Mouse (Mus musculus) heart, embryonic 11.5 days (tissue): Measurements from ENCODE around the gene Gm10392. TPM values are rescaled to one million over a fixed set of nuclear protein-coding genes. Genes with fewer than 3 reads are reported as not detected.

ENCODE experiments used
- ATAC-seq: fragments of 200-750 bp; cut with Nextera tagmentation; replicated peaks from 2 replicates; pipeline ENCODE4 v1.8.0; 2017; ENCODE audit warnings: moderate library complexity; ENCODE audit not compliant: insufficient number of reproducible peaks, low FRiP score, low TSS enrichment
- H3K27ac ChIP-seq: fragments of 300-500 bp; sonication (generic); 2 replicates; pipeline ENCODE4 v1.5.1; 2014; ENCODE audit warnings: mild to moderate bottlenecking, low read depth, low read length
- H3K27me3 ChIP-seq: fragments of 300-500 bp; sonication (generic); 2 replicates; pipeline ENCODE4 v1.6.1; 2014; ENCODE audit warnings: mild to moderate bottlenecking, low read length, mixed read lengths; ENCODE audit not compliant: control insufficient read depth, insufficient read depth
- H3K36me3 ChIP-seq: fragments of 300-500 bp; sonication (generic); 2 replicates; pipeline ENCODE4 v1.6.1; 2014; ENCODE audit warnings: mild to moderate bottlenecking, low read length, moderate library complexity, mixed read lengths; ENCODE audit not compliant: control insufficient read depth, insufficient read depth
- H3K4me1 ChIP-seq: fragments of 300-500 bp; sonication (generic); 2 replicates; pipeline ENCODE4 v1.6.1; 2014; ENCODE audit warnings: low read length; ENCODE audit not compliant: control insufficient read depth, insufficient read depth
- H3K4me2 ChIP-seq: fragments of 300-500 bp; sonication (generic); 2 replicates; pipeline ENCODE4 v1.6.1; 2014; ENCODE audit warnings: mild to moderate bottlenecking, moderate library complexity
- H3K4me3 ChIP-seq: fragments of 300-500 bp; sonication (generic); 2 replicates; pipeline ENCODE4 v1.5.1; 2014; ENCODE audit warnings: low read depth, low read length
- H3K9ac ChIP-seq: fragments of 300-500 bp; sonication (generic); 2 replicates; pipeline ENCODE4 v1.6.1; 2014; ENCODE audit warnings: mild to moderate bottlenecking, low read depth, low read length, moderate library complexity
- H3K9me3 ChIP-seq: fragments of 300-500 bp; sonication (generic); replicated peaks from 2 replicates; pipeline ENCODE4 v1.6.1; 2016; ENCODE audit warnings: low read length; ENCODE audit not compliant: control insufficient read depth
- WGBS: fragments of 180-500 bp; shearing (Covaris S2); extraction: QIAGEN DNeasy Blood & Tissue Kit; methylation state at CpG from one replicate; pipeline ENCODE4 v1.1.7; 2014; ENCODE audit not compliant: insufficient replicate concordance; 5-methylcytosine and 5-hydroxymethylcytosine counted together
- polyA plus RNA-seq: library from polyadenylated mRNA; unstranded; fragments of >200 nt; fragmentation: Nextera tagmentation; extraction: Ambion mirVana; gene quantifications from 2 replicates; pipeline ENCODE4 v1.2.1, GENCODE M21; 2014

The Gm10392 gene
- polyA plus RNA-seq, 1 experiment from 2014 or later: 0.13 TPM

GRCm38 (mm10) chr11:77495507-77495906 lies 23.5 kb downstream of the Gm10392 start:
- H3K4me2 ChIP-seq: peak overlapping the region; percentile 85; the same call in 1 of the 2 replicates
- ATAC-seq: no peak
- peaks cover 7% of the 10 kb centered on the region for H3K36me3 ChIP-seq
- no peak overlapping the region for H3K4me3 ChIP-seq
- H3K9ac ChIP-seq: no peak overlapping the region
- H3K27me3 ChIP-seq: no peaks in the 10 kb centered on the region
- no peak overlapping the region for H3K27ac ChIP-seq
- no peaks in the 10 kb centered on the region for H3K9me3 ChIP-seq
- peaks cover 57% of the 10 kb centered on the region for H3K4me1 ChIP-seq

GRCm38 (mm10) chr11:77494782-77495181 lies 24.2 kb downstream of the Gm10392 start:
- ATAC-seq: no peak
- Histone ChIP-seq H3K9me3 (no peaks in the 10 kb centered on the region), H3K27me3 (no peaks in the 10 kb centered on the region), H3K4me1 (peaks cover 63% of the 10 kb centered on the region), H3K27ac (0 out of 2 replicates have a peak overlapping the region, but pooled peaks have one; percentile 18), H3K4me3 (peak overlapping the region; percentile 97), H3K9ac (peak overlapping the region; percentile 89), H3K4me2 (peak overlapping the region; percentile 85), H3K36me3 (no peaks in the 10 kb centered on the region)
- WGBS: 65% methylated on average over 6 of the region's 6 CpGs

- H3K4me3 ChIP-seq: peak overlapping the region; percentile 97
- ATAC-seq: no peak
- H3K9me3 ChIP-seq: no peaks in the 10 kb centered on the region
- H3K4me1 ChIP-seq: peaks cover 63% of the 10 kb centered on the region
- peak overlapping the region; percentile 89 for H3K9ac ChIP-seq
- H3K4me2 ChIP-seq: peak overlapping the region; percentile 85
- 27% methylated on average over 4 of the region's 4 CpGs for WGBS
- H3K27me3 ChIP-seq: no peaks in the 10 kb centered on the region
- no peaks in the 10 kb centered on the region for H3K36me3 ChIP-seq
- peak overlapping the region; percentile 76 for H3K27ac ChIP-seq
Measured at GRCm38 (mm10) chr11:77494344-77494676, 24.7 kb downstream of the Gm10392 start.

GRCm38 (mm10) chr11:77493512-77494343 lies 25.3 kb downstream of the Gm10392 start, which contains the start of gene Git1:
TSS of gene Git1 (plus strand) at chr11:77493562.
- H3K9me3 ChIP-seq: no peaks in the 10 kb centered on the region
- ATAC-seq: no peak

GRCm38 (mm10) chr11:77492911-77493332 lies 26.1 kb downstream of the Gm10392 start:
- Histone ChIP-seq H3K36me3 (no peaks in the 10 kb centered on the region), H3K9me3 (no peaks in the 10 kb centered on the region), H3K27ac (peak overlapping the region; percentile 76), H3K27me3 (peaks cover 6% of the 10 kb centered on the region; the same call in 1 of the 2 replicates), H3K4me3 (peak overlapping the region; percentile 97), H3K4me2 (peak overlapping the region; percentile 85), H3K4me1 (peaks cover 57% of the 10 kb centered on the region), H3K9ac (peak overlapping the region; percentile 89)
- ATAC-seq: peak; percentile 81
- under 1% methylated on average over 28 of the region's 32 CpGs for WGBS

More at GRCm38 (mm10) chr11:77493512-77494343, 25.3 kb downstream of the Gm10392 start, which contains the start of gene Git1:
- peak within 1 kb of the TSS; percentile 97 for H3K4me3 ChIP-seq
- H3K36me3 ChIP-seq: no peaks in the 10 kb centered on the region
- peak within 1 kb of the TSS; percentile 89 for H3K9ac ChIP-seq
- H3K27me3 ChIP-seq: peaks cover 2% of the 10 kb centered on the region; the same call in 1 of the 2 replicates
- peak within 1 kb of the TSS; percentile 76 for H3K27ac ChIP-seq
- WGBS: 2% methylated on average over 54 of the region's 74 CpGs
- peaks cover 62% of the 10 kb centered on the region for H3K4me1 ChIP-seq
- H3K4me2 ChIP-seq: peak within 1 kb of the TSS; percentile 85

- under 1% methylated on average over 17 of the region's 18 CpGs for WGBS
- Histone ChIP-seq H3K4me3 (peak overlapping the region; percentile 97), H3K36me3 (no peaks in the 10 kb centered on the region), H3K9me3 (no peaks in the 10 kb centered on the region), H3K4me1 (peaks cover 57% of the 10 kb centered on the region), H3K27ac (peak overlapping the region; percentile 76), H3K4me2 (peak overlapping the region; percentile 85), H3K27me3 (peaks cover 6% of the 10 kb centered on the region; the same call in 1 of the 2 replicates), H3K9ac (peak overlapping the region; percentile 89)
- no peak for ATAC-seq
Measured at GRCm38 (mm10) chr11:77492311-77492871, 26.6 kb downstream of the Gm10392 start.

- peak overlapping the region; percentile 89 for H3K9ac ChIP-seq
- WGBS: 2% methylated on average over 23 of the region's 23 CpGs
- H3K27ac ChIP-seq: peak overlapping the region; percentile 76
- peaks cover 6% of the 10 kb centered on the region; the same call in 1 of the 2 replicates for H3K27me3 ChIP-seq
- H3K4me2 ChIP-seq: peak overlapping the region; percentile 85
- peak overlapping the region; percentile 97 for H3K4me3 ChIP-seq
- no peaks in the 10 kb centered on the region for H3K9me3 ChIP-seq
- H3K36me3 ChIP-seq: no peaks in the 10 kb centered on the region
- ATAC-seq: no peak; the same call in 1 of the 2 replicates
- H3K4me1 ChIP-seq: peaks cover 53% of the 10 kb centered on the region
Measured at GRCm38 (mm10) chr11:77491502-77492291, 27.3 kb downstream of the Gm10392 start.

- Histone ChIP-seq H3K4me2 (peak overlapping the region; percentile 85), H3K36me3 (no peaks in the 10 kb centered on the region), H3K27ac (peak overlapping the region; percentile 76), H3K9ac (peak overlapping the region; percentile 89), H3K4me1 (peaks cover 51% of the 10 kb centered on the region), H3K27me3 (peaks cover 6% of the 10 kb centered on the region; the same call in 1 of the 2 replicates), H3K4me3 (peak overlapping the region; percentile 97), H3K9me3 (no peaks in the 10 kb centered on the region)
- peak; percentile 52; the same call in 1 of the 2 replicates for ATAC-seq
- 1% methylated on average over 13 of the region's 13 CpGs for WGBS
Measured at GRCm38 (mm10) chr11:77491123-77491501, 27.9 kb downstream of the Gm10392 start.
